Mouse (Mus musculus): Measurements from ENCODE around the gene 2310022A10Rik. TPM values are rescaled to one million over a fixed set of nuclear protein-coding genes. Genes with fewer than 3 reads are reported as not detected.

Gene 2310022A10Rik
- total and polyA plus RNA-seq, 3 experiments: 5.2 to 61.2 (median 26.0) TPM

GRCm38 (mm10) chr7:27610871-27611270 lies 57.8 kb downstream of the 2310022A10Rik start:
- no peak for TF ChIP-seq GATA1 (IDR thresholded peaks at IDR 0.05; ENCODE audit: borderline replicate concordance, low read length)
- no peak for TF ChIP-seq GATA2 (IDR thresholded peaks at IDR 0.05; ENCODE audit: borderline replicate concordance, low read depth, low read length)
- no peak for TF ChIP-seq POLR2AphosphoS5 (IDR thresholded peaks at IDR 0.05; ENCODE audit: insufficient replicate concordance, low read depth, low read length)
- no peak for TF ChIP-seq CTCF (IDR thresholded peaks at IDR 0.05; ENCODE audit: low read depth, low read length)
- TF ChIP-seq TAL1 (conservative IDR thresholded peaks at IDR 0.05; ENCODE audit: low read depth, low read length): no peak
- Histone ChIP-seq H3K9me3 (replicated peaks) (no peaks in the 10 kb centered on the region), H3K4me3 (ENCODE audit: low read depth, low read length) (no peak overlapping the region), H3K36me3 (replicated peaks) (peaks cover 91% of the 10 kb centered on the region), H3K4me1 (ENCODE audit: insufficient read depth, low read depth, low read length) (peaks cover 23% of the 10 kb centered on the region), H3K27me3 (ENCODE audit: insufficient read depth, low read length) (no peaks in the 10 kb centered on the region)
- no peak for ATAC-seq (ENCODE audit: extremely low read depth, insufficient number of reproducible peaks, low FRiP score, poor library complexity, severe bottlenecking)
- no peak for DNase-seq (ENCODE audit: low spot score)

GRCm38 (mm10) chr7:27612940-27613339 lies 59.9 kb downstream of the 2310022A10Rik start:
- TF ChIP-seq CTCF (IDR thresholded peaks at IDR 0.05; ENCODE audit: low read depth, low read length) (no peak), GATA1 (IDR thresholded peaks at IDR 0.05; ENCODE audit: borderline replicate concordance, low read length) (no peak), TAL1 (conservative IDR thresholded peaks at IDR 0.05; ENCODE audit: low read depth, low read length) (no peak), GATA2 (IDR thresholded peaks at IDR 0.05; ENCODE audit: borderline replicate concordance, low read depth, low read length) (no peak), POLR2AphosphoS5 (IDR thresholded peaks at IDR 0.05; ENCODE audit: insufficient replicate concordance, low read depth, low read length) (no peak)
- Histone ChIP-seq H3K27me3 (ENCODE audit: insufficient read depth, low read length) (no peaks in the 10 kb centered on the region), H3K9me3 (replicated peaks) (no peaks in the 10 kb centered on the region), H3K4me1 (ENCODE audit: insufficient read depth, low read depth, low read length) (peaks cover 5% of the 10 kb centered on the region; the same call in 1 of the 2 replicates), H3K4me3 (ENCODE audit: low read depth, low read length) (no peak overlapping the region), H3K36me3 (replicated peaks) (peaks cover 91% of the 10 kb centered on the region)
- ATAC-seq (ENCODE audit: extremely low read depth, insufficient number of reproducible peaks, low FRiP score, poor library complexity, severe bottlenecking) (no peak), DNase-seq (ENCODE audit: low spot score) (no peak)

GRCm38 (mm10) chr7:27613751-27614499 lies 60.9 kb downstream of the 2310022A10Rik start:
- H3K9me3 ChIP-seq (replicated peaks): no peaks in the 10 kb centered on the region
- no peak for DNase-seq (ENCODE audit: low spot score)
- H3K27me3 ChIP-seq (ENCODE audit: insufficient read depth, low read length): no peaks in the 10 kb centered on the region
- TF ChIP-seq CTCF (IDR thresholded peaks at IDR 0.05; ENCODE audit: low read depth, low read length) (no peak), GATA1 (IDR thresholded peaks at IDR 0.05; ENCODE audit: borderline replicate concordance, low read length) (no peak), POLR2AphosphoS5 (IDR thresholded peaks at IDR 0.05; ENCODE audit: insufficient replicate concordance, low read depth, low read length) (no peak), GATA2 (IDR thresholded peaks at IDR 0.05; ENCODE audit: borderline replicate concordance, low read depth, low read length) (no peak), TAL1 (conservative IDR thresholded peaks at IDR 0.05; ENCODE audit: low read depth, low read length) (no peak)
- ATAC-seq (ENCODE audit: extremely low read depth, insufficient number of reproducible peaks, low FRiP score, poor library complexity, severe bottlenecking): no peak
- peaks cover 91% of the 10 kb centered on the region for H3K36me3 ChIP-seq (replicated peaks)
- peaks cover 5% of the 10 kb centered on the region; the same call in 1 of the 2 replicates for H3K4me1 ChIP-seq (ENCODE audit: insufficient read depth, low read depth, low read length)
- no peak overlapping the region for H3K4me3 ChIP-seq (ENCODE audit: low read depth, low read length)

- ATAC-seq (ENCODE audit: extremely low read depth, insufficient number of reproducible peaks, low FRiP score, poor library complexity, severe bottlenecking) (no peak), DNase-seq (ENCODE audit: low spot score) (no peak)
- no peak for TF ChIP-seq TAL1 (conservative IDR thresholded peaks at IDR 0.05; ENCODE audit: low read depth, low read length)
- TF ChIP-seq CTCF (IDR thresholded peaks at IDR 0.05; ENCODE audit: low read depth, low read length): no peak
- no peak for TF ChIP-seq POLR2AphosphoS5 (IDR thresholded peaks at IDR 0.05; ENCODE audit: insufficient replicate concordance, low read depth, low read length)
- TF ChIP-seq GATA1 (IDR thresholded peaks at IDR 0.05; ENCODE audit: borderline replicate concordance, low read length): no peak
- TF ChIP-seq GATA2 (IDR thresholded peaks at IDR 0.05; ENCODE audit: borderline replicate concordance, low read depth, low read length): no peak
- peaks cover 99% of the 10 kb centered on the region for H3K36me3 ChIP-seq (replicated peaks)
- no peaks in the 10 kb centered on the region for H3K4me1 ChIP-seq (ENCODE audit: insufficient read depth, low read depth, low read length)
- no peaks in the 10 kb centered on the region for H3K9me3 ChIP-seq (replicated peaks)
- H3K4me3 ChIP-seq (ENCODE audit: low read depth, low read length): no peak overlapping the region
- H3K27me3 ChIP-seq (ENCODE audit: insufficient read depth, low read length): no peaks in the 10 kb centered on the region
These were observed 68.0 kb downstream of the 2310022A10Rik start for GRCm38 (mm10) chr7:27621028-27621427.

GRCm38 (mm10) chr7:27622234-27622633 lies 69.2 kb downstream of the 2310022A10Rik start:
- Histone ChIP-seq H3K4me3 (ENCODE audit: low read depth, low read length) (no peak overlapping the region), H3K4me1 (ENCODE audit: insufficient read depth, low read depth, low read length) (no peaks in the 10 kb centered on the region), H3K9me3 (replicated peaks) (no peaks in the 10 kb centered on the region), H3K36me3 (replicated peaks) (peaks cover 99% of the 10 kb centered on the region), H3K27me3 (ENCODE audit: insufficient read depth, low read length) (no peaks in the 10 kb centered on the region)
- TF ChIP-seq POLR2AphosphoS5 (IDR thresholded peaks at IDR 0.05; ENCODE audit: insufficient replicate concordance, low read depth, low read length) (no peak), GATA2 (IDR thresholded peaks at IDR 0.05; ENCODE audit: borderline replicate concordance, low read depth, low read length) (no peak), CTCF (IDR thresholded peaks at IDR 0.05; ENCODE audit: low read depth, low read length) (no peak)
- no peak for DNase-seq (ENCODE audit: low spot score)
- no peak for ATAC-seq (ENCODE audit: extremely low read depth, insufficient number of reproducible peaks, low FRiP score, poor library complexity, severe bottlenecking)

GRCm38 (mm10) chr7:27624967-27625366 lies 71.9 kb downstream of the 2310022A10Rik start:
- peaks cover 99% of the 10 kb centered on the region for H3K36me3 ChIP-seq (replicated peaks)
- H3K27me3 ChIP-seq (ENCODE audit: insufficient read depth, low read length): no peaks in the 10 kb centered on the region
- H3K4me3 ChIP-seq (ENCODE audit: low read depth, low read length): no peak overlapping the region
- H3K4me1 ChIP-seq (ENCODE audit: insufficient read depth, low read depth, low read length): no peaks in the 10 kb centered on the region
- ATAC-seq (ENCODE audit: extremely low read depth, insufficient number of reproducible peaks, low FRiP score, poor library complexity, severe bottlenecking) (no peak), DNase-seq (ENCODE audit: low spot score) (no peak)
- no peaks in the 10 kb centered on the region for H3K9me3 ChIP-seq (replicated peaks)
- TF ChIP-seq CTCF (IDR thresholded peaks at IDR 0.05; ENCODE audit: low read depth, low read length) (no peak), POLR2AphosphoS5 (IDR thresholded peaks at IDR 0.05; ENCODE audit: insufficient replicate concordance, low read depth, low read length) (no peak)
